Mouse (Mus musculus): ENCODE measurements around the gene Prr23a2. TPM values are rescaled to one million over a fixed set of nuclear protein-coding genes. Genes with fewer than 3 reads are reported as not detected.

The Prr23a2 gene
- polyA plus RNA-seq (2014; fragmentation: Illumina TruSeq; extraction: RNeasy Lipid Tissue Mini Kit (QIAGEN cat#74804); ENCODE audit: low read depth, low replicate concordance), result not detected

DNA sequence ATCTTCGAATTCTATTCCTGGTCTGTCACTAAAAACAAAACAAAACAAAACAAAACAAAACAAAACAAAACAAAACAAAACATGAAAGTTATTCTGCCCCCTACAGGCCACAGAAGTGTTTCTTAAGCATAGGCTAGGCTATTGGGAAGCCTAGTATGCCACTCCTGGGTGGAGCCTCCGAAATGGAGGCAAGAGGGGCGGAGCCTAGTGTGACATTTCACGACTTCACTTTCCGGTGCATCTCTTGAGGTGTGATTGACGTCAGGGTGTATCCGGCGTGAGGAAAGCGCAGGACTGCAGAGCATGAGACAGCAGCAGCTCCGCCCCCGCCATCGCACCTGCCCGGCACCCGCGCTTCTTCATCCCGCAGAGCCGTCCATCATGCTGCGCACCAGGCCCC lies at the start of gene Prr23a2:
Prr23a2 (plus strand) TSS at position 285 of the 400 bp plus-strand sequence.

GRCm38 (mm10) chr9:98842117-98842516 lies 14.2 kb upstream of the Prr23a2 start, which contains the start of gene Prr23a1:
Prr23a1 (plus strand) TSS chr9:98842503.

GRCm38 (mm10) chr9:98864571-98864970 lies 8.3 kb downstream of the Prr23a2 start, which contains the start of gene Prr23a3:
Prr23a3 (plus strand) TSS chr9:98864767.

DNA sequence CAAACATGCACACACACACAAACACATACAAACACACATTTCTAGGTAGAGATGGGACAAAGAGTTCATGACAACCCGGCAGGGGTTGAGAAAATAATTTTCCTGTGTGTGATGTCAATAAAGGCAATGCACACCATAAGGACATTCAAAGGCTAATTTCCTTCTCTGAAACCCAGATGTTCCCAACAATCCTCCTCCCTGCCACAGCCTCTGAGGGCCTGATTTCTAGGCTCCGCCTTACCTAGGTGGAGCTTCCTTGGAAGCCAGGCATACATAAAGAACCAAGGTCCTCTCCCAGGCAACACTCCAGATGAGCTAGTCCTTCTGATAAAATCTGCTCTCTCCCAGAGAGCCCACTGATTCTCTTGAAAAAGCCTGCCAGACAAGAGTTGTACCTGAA lies 46.5 kb downstream of the Prr23a2 start, which contains the start of gene 7420426K07Rik:
7420426K07Rik (plus strand) TSS at position 301 of the 400 bp plus-strand sequence.

Other genes starting within 250 kb of the Prr23a2 start
- gene Prr23a1, start 14.0 kb upstream of the Prr23a2 start, polyA plus RNA-seq (2014; fragmentation: Illumina TruSeq; extraction: RNeasy Lipid Tissue Mini Kit (QIAGEN cat#74804); ENCODE audit: low read depth, low replicate concordance), result not detected
- gene Prr23a3, start 8.3 kb downstream of the Prr23a2 start, polyA plus RNA-seq (2014; fragmentation: Illumina TruSeq; extraction: RNeasy Lipid Tissue Mini Kit (QIAGEN cat#74804); ENCODE audit: low read depth, low replicate concordance), result not detected
- not detected for gene 7420426K07Rik, start 46.6 kb downstream of the Prr23a2 start, polyA plus RNA-seq (2014; fragmentation: Illumina TruSeq; extraction: RNeasy Lipid Tissue Mini Kit (QIAGEN cat#74804); ENCODE audit: low read depth, low replicate concordance)
- not detected for gene Foxl2, start 98.8 kb downstream of the Prr23a2 start, polyA plus RNA-seq (2014; fragmentation: Illumina TruSeq; extraction: RNeasy Lipid Tissue Mini Kit (QIAGEN cat#74804); ENCODE audit: low read depth, low replicate concordance)
- 17.3 TPM for gene Faim, start 129.9 kb downstream of the Prr23a2 start, polyA plus RNA-seq (2014; fragmentation: Illumina TruSeq; extraction: RNeasy Lipid Tissue Mini Kit (QIAGEN cat#74804); ENCODE audit: low read depth, low replicate concordance)
- gene Gm1123, start 179.2 kb downstream of the Prr23a2 start, polyA plus RNA-seq (2014; fragmentation: Illumina TruSeq; extraction: RNeasy Lipid Tissue Mini Kit (QIAGEN cat#74804); ENCODE audit: low read depth, low replicate concordance), result 1.1 TPM